Comparison of ENCODE assay signal across 10 mouse cellular contexts in the genomic region with DNA sequence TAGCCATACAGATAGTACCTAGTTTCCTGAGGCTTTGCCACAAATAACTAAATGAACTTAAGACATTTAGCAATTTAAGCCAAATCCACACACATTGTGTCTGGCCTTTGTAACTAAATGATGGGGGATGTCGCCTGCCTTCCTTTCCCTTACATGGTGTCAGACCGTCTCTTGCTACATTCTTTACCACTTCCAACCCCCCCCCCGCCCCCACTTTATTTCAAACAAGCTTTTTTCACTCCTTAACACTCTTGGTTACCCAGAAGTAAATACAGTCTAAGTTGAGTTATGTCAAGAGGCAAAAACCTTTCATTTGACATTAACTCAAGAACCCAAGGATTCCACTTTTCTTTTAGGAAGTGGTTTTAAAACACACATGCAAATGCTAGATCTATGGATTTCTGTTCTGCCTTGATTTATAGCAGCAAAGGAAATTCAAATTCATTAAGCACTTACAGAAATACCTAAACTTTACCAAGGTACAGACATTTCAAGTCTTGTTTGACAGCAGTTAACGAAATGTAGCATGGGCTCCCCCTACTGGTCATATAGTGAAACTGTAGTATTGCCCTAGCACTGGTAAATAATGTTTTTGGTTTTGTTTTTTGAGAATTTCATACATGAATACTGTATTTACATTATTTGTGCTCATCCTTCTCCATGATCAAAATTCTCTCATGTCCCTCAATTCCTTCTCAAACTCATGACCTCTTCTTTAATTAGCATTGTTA.
DNase-seq lines count a peak whose midpoint lies in the region; ATAC-seq and TF ChIP-seq lines count a peak whose summit lies in the region.
"Had no signal": no experiment of that assay in that cellular context is flagged by ENCODE, and none has a peak within 500 bp of the region (broad histone marks: within the 10 kb centered on the region; RNA-seq: fewer than 3 reads in every experiment).

No protein-coding gene starts in this region.

- ATAC-seq in megakaryocyte-erythroid progenitor cell, adult 5-6 weeks (replicated peaks; ENCODE audit: low FRiP score, low TSS enrichment, poor library complexity, severe bottlenecking) = peak; percentile 81

- H3K27ac ChIP-seq in ES-E14 (ENCODE audit: insufficient read depth, low read depth, low read length, poor library complexity, severe bottlenecking) = no peak overlapping the region
- H3K27ac ChIP-seq: heart, embryonic 15.5 days; macrophage had no signal

- no peaks in the 10 kb centered on the region for H3K9me3 ChIP-seq in ES-E14 (ENCODE audit: control insufficient read depth, insufficient read depth, low read depth, low read length)
- H3K9me3 ChIP-seq: heart, embryonic 15.5 days had no signal

- DNase-seq in adrenal gland, postnatal 36 days = peak; percentile 20 to 60
- DNase-seq in adrenal gland, adult 2 months = no peak
- DNase-seq in layer of hippocampus, adult 11-12 months (ENCODE audit: low spot score) = peak; percentile 45
- no peak for DNase-seq in layer of hippocampus, adult 9-10 months (ENCODE audit: low spot score)
- DNase-seq in ES-E14 (ENCODE audit: low read depth, low spot score) = no peak
- DNase-seq in embryo, embryonic 11.5 days (ENCODE audit: low read depth, low spot score) = peak; percentile 41
- DNase-seq in gastrocnemius, adult 8-10 months (ENCODE audit: low spot score in 2 of 2) = no peak

- peaks cover 0 to 2% of the 10 kb centered on the region in 2 experiments; a peak in 2 of 4 replicates for H3K4me1 ChIP-seq in ES-E14 (ENCODE audit: control insufficient read depth in 2 of 2, insufficient read depth in 2 of 2, low read length in 2 of 2, poor library complexity in 1 of 2)
- H3K4me1 ChIP-seq: heart, embryonic 15.5 days had no signal

- no peak overlapping the region for H3K9ac ChIP-seq in ES-E14 (ENCODE audit: insufficient read depth, low read depth, low read length, poor library complexity, severe bottlenecking)
- H3K9ac ChIP-seq: heart, embryonic 15.5 days had no signal

- in situ Hi-C loops in ES-E14 (cut with MboI; ENCODE audit: low sequenced_read_pairs in 2 of 2, unreplicated experiment in 2 of 2) = loop anchor here (10.0 kb wide), 1 partner anchor 424 kb away; no protein-coding TSS in a partner anchor

- H3K36me3 ChIP-seq in ES-E14 (ENCODE audit: control insufficient read depth, insufficient read depth, low read length, poor library complexity, severe bottlenecking) = no peaks in the 10 kb centered on the region
- H3K36me3 ChIP-seq: heart, embryonic 15.5 days had no signal

- H3K4me3 ChIP-seq in ES-E14 (ENCODE audit: insufficient read depth in 1 of 2, low read depth in 1 of 2, low read length in 2 of 2, poor library complexity in 1 of 2, severe bottlenecking in 1 of 2) = no peak overlapping the region
- H3K4me3 ChIP-seq: heart, embryonic 15.5 days had no signal

TF ChIP-seq in ES-E14, 5 proteins besides CTCF, POLR2A, EP300 and RAD21:
- TF ChIP-seq ZNF384 (IDR thresholded peaks at IDR 0.05; ENCODE audit: low read depth, low read length) (no peak), HCFC1 (IDR thresholded peaks at IDR 0.05; ENCODE audit: borderline replicate concordance, insufficient read depth, low read length) (no peak), ZC3H11A (IDR thresholded peaks at IDR 0.05; ENCODE audit: borderline replicate concordance, low read depth, low read length) (peak; percentile 63; the same call in 1 of the 2 replicates)
TF ChIP-seq in ES-E14: peak in this region for 1.

Comparison
In these comparisons a context has a peak if more than half of its experiments do, and no peak if none do; other contexts are left out.
1. DNase-seq: peak in adrenal gland, postnatal 36 days (2 of 2), layer of hippocampus, adult 11-12 months (single experiment) and embryo, embryonic 11.5 days (single experiment); none in adrenal gland, adult 2 months (single experiment), layer of hippocampus, adult 9-10 months (single experiment), ES-E14 (single experiment) and gastrocnemius, adult 8-10 months (0 of 2).